Comparison of ENCODE assay signal across 8 mouse cellular contexts in genomic region chr9:108479721-108480351, GRCm38 (mm10). TPM values are rescaled to one million over a fixed set of nuclear protein-coding genes. Genes with fewer than 3 reads are reported as not detected.
DNase-seq lines count a peak whose midpoint lies in the region; ATAC-seq and TF ChIP-seq lines count a peak whose summit lies in the region.

TSS of gene Lamb2 (plus strand) at chr9:108479736.

- peak; percentile 63; the same call in 1 of the 2 replicates for ATAC-seq in forebrain, postnatal 0 days
- peak; percentile 71 for ATAC-seq in hindbrain, embryonic 11.5 days (ENCODE audit: low FRiP score)
- ATAC-seq in midbrain, embryonic 11.5 days (ENCODE audit: low FRiP score), result peak; percentile 74

- H3K9me3 ChIP-seq in ES-Bruce4 (replicated peaks; ENCODE audit: control insufficient read depth, insufficient read depth, low read length, poor library complexity, severe bottlenecking), result no peaks in the 10 kb centered on the region
- no peaks in the 10 kb centered on the region for H3K9me3 ChIP-seq in forebrain, postnatal 0 days (ENCODE audit: low read length)
- no peaks in the 10 kb centered on the region for H3K9me3 ChIP-seq in hindbrain, embryonic 11.5 days (ENCODE audit: control insufficient read depth, low read length)
- H3K9me3 ChIP-seq in midbrain, embryonic 11.5 days (ENCODE audit: control insufficient read depth, low read length), result no peaks in the 10 kb centered on the region

- no peak for DNase-seq in adrenal gland, adult 8-10 months
- peak; percentile 61 for DNase-seq in forebrain, postnatal 0 days
- DNase-seq in hindbrain, embryonic 11.5 days (ENCODE audit: low spot score), result peak; percentile 80
- no peak for DNase-seq in left cerebral cortex, postnatal 14 days (ENCODE audit: low spot score in 2 of 2)
- DNase-seq in midbrain, embryonic 11.5 days (ENCODE audit: low spot score, missing footprints), result peak; percentile 95
- DNase-seq in cerebellum, adult 11 months, result no peak
- DNase-seq in B cell, adult 2 months, result no peak

- 5% methylated on average over 10 of the region's 10 CpGs for WGBS in forebrain, postnatal 0 days
- WGBS in hindbrain, embryonic 11.5 days, result 8% methylated on average over 10 of the region's 10 CpGs
- 11% methylated on average over 10 of the region's 10 CpGs for WGBS in midbrain, embryonic 11.5 days

- 0 out of 2 replicates have a peak within 1 kb of the TSS, but pooled peaks have one; percentile 20 for H3K27ac ChIP-seq in ES-Bruce4 (ENCODE audit: insufficient read depth, low read length)
- H3K27ac ChIP-seq in forebrain, postnatal 0 days (ENCODE audit: low read depth, low read length), result no peak within 1 kb of the TSS
- 0 out of 2 replicates have a peak within 1 kb of the TSS, but pooled peaks have one; percentile 14 for H3K27ac ChIP-seq in hindbrain, embryonic 11.5 days (ENCODE audit: low read depth, low read length)
- peak within 1 kb of the TSS; percentile 75 for H3K27ac ChIP-seq in midbrain, embryonic 11.5 days (ENCODE audit: low read depth, low read length)

- peak within 1 kb of the TSS; percentile 62 for H3K9ac ChIP-seq in ES-Bruce4 (ENCODE audit: low read depth, poor library complexity, severe bottlenecking)
- 0 out of 2 replicates have a peak within 1 kb of the TSS, but pooled peaks have one; percentile 28 for H3K9ac ChIP-seq in forebrain, postnatal 0 days
- H3K9ac ChIP-seq in hindbrain, embryonic 11.5 days (ENCODE audit: low read depth, low read length), result peak within 1 kb of the TSS; percentile 49
- peak within 1 kb of the TSS; percentile 71 for H3K9ac ChIP-seq in midbrain, embryonic 11.5 days (ENCODE audit: low read length)

- TF ChIP-seq EP300 in ES-Bruce4 (IDR thresholded peaks at IDR 0.05; ENCODE audit: insufficient read depth, low read depth, low read length), result no peak

- H3K4me3 ChIP-seq in ES-Bruce4 (ENCODE audit: low read depth, low read length), result peak within 1 kb of the TSS; percentile 66
- H3K4me3 ChIP-seq in forebrain, postnatal 0 days (ENCODE audit: low read depth, low read length), result peak within 1 kb of the TSS; percentile 36
- peak within 1 kb of the TSS; percentile 43 for H3K4me3 ChIP-seq in hindbrain, embryonic 11.5 days (ENCODE audit: low read depth, low read length)
- peak within 1 kb of the TSS; percentile 44 for H3K4me3 ChIP-seq in midbrain, embryonic 11.5 days (ENCODE audit: low read depth, low read length)

- H3K4me2 ChIP-seq in forebrain, postnatal 0 days (ENCODE audit: low read depth), result peak within 1 kb of the TSS; percentile 55
- H3K4me2 ChIP-seq in hindbrain, embryonic 11.5 days (replicated peaks; ENCODE audit: low read depth, low read length), result peak within 1 kb of the TSS; percentile 58
- H3K4me2 ChIP-seq in midbrain, embryonic 11.5 days, result peak within 1 kb of the TSS; percentile 57

- H3K4me1 ChIP-seq in ES-Bruce4 (ENCODE audit: control insufficient read depth, insufficient read depth, low read length), result peaks cover 4% of the 10 kb centered on the region
- H3K4me1 ChIP-seq in forebrain, postnatal 0 days (ENCODE audit: insufficient read depth), result peaks cover 5% of the 10 kb centered on the region; the same call in 1 of the 2 replicates
- H3K4me1 ChIP-seq in hindbrain, embryonic 11.5 days (replicated peaks; ENCODE audit: control insufficient read depth, insufficient read depth, low read length), result peaks cover 3% of the 10 kb centered on the region; the same call in 1 of the 2 replicates
- H3K4me1 ChIP-seq in midbrain, embryonic 11.5 days (ENCODE audit: control insufficient read depth, insufficient read depth, low read length), result peaks cover 16% of the 10 kb centered on the region

- no peaks in the 10 kb centered on the region for H3K36me3 ChIP-seq in ES-Bruce4 (ENCODE audit: control insufficient read depth, insufficient read depth, low read length, poor library complexity, severe bottlenecking)
- H3K36me3 ChIP-seq in forebrain, postnatal 0 days (ENCODE audit: insufficient read depth), result no peaks in the 10 kb centered on the region
- no peaks in the 10 kb centered on the region for H3K36me3 ChIP-seq in hindbrain, embryonic 11.5 days (ENCODE audit: control insufficient read depth, insufficient read depth, low read length)
- no peaks in the 10 kb centered on the region for H3K36me3 ChIP-seq in midbrain, embryonic 11.5 days (ENCODE audit: control insufficient read depth, insufficient read depth, low read length)

- TF ChIP-seq CTCF in ES-Bruce4 (IDR thresholded peaks at IDR 0.05; ENCODE audit: low read depth, low read length), result no peak
- no peak for TF ChIP-seq CTCF in forebrain, postnatal 0 days (IDR thresholded peaks at IDR 0.05; ENCODE audit: low read depth)

- no peaks in the 10 kb centered on the region for H3K27me3 ChIP-seq in ES-Bruce4 (ENCODE audit: control insufficient read depth, insufficient read depth, low read length, poor library complexity, severe bottlenecking)
- H3K27me3 ChIP-seq in forebrain, postnatal 0 days (ENCODE audit: insufficient read depth, low read length), result no peaks in the 10 kb centered on the region
- H3K27me3 ChIP-seq in hindbrain, embryonic 11.5 days (ENCODE audit: control insufficient read depth, insufficient read depth, low read length), result no peaks in the 10 kb centered on the region
- no peaks in the 10 kb centered on the region for H3K27me3 ChIP-seq in midbrain, embryonic 11.5 days (ENCODE audit: control insufficient read depth, insufficient read depth, low read length)

- intact Hi-C loops in left cerebral cortex, postnatal 14 days (cut with DNase I), result no loop called here

- no peak for TF ChIP-seq POLR2A in ES-Bruce4 (IDR thresholded peaks at IDR 0.05; ENCODE audit: insufficient read depth, low read length)

RNA-seq across cellular contexts. Expression of gene Lamb2, which starts in this region (rescaled TPM):
- polyA plus RNA-seq in ES-Bruce4 (2011; ENCODE audit: insufficient read depth, insufficient read length, low read depth, missing spikeins), result 27.4 and 39.0 TPM in 2 replicates
- 100 to 1,000 TPM; 117 to 175 (median 152) TPM for total RNA-seq in adrenal gland, adult 8-10 months (2022)
- total RNA-seq in forebrain, postnatal 0 days (2014; rRNA removed), result 22.5 and 36.3 TPM in 2 replicates
- polyA plus RNA-seq in forebrain, postnatal 0 days (2015; fragmentation: Nextera tagmentation; extraction: Ambion mirVana), result 9.1 and 12.5 TPM in 2 replicates
- polyA plus RNA-seq in hindbrain, embryonic 11.5 days (2014; fragmentation: Nextera tagmentation; extraction: Ambion mirVana), result 11.3 and 13.4 TPM in 2 replicates
- 10 to 100 TPM; 36.0 to 38.3 TPM for total RNA-seq in left cerebral cortex, postnatal 14 days (2021)
- polyA plus RNA-seq in midbrain, embryonic 11.5 days (2014; fragmentation: Nextera tagmentation; extraction: Ambion mirVana), result 20.1 and 21.4 TPM in 2 replicates

Comparison
In these comparisons a context has a peak if more than half of its experiments do, and no peak if none do; other contexts are left out.
1. DNase-seq: peak in forebrain, postnatal 0 days (single experiment), hindbrain, embryonic 11.5 days (single experiment) and midbrain, embryonic 11.5 days (single experiment); none in adrenal gland, adult 8-10 months (single experiment), left cerebral cortex, postnatal 14 days (0 of 2), cerebellum, adult 11 months (single experiment) and B cell, adult 2 months (0 of 2).
2. Peak in every context shown above with its lines, with median percentiles within 50 percentile points of each other: H3K4me3 ChIP-seq, H3K9ac ChIP-seq, ATAC-seq and H3K4me2 ChIP-seq.